Mouse (Mus musculus) MEL (cell line): ENCODE measurements around the gene Fcrla. TPM values are rescaled to one million over a fixed set of nuclear protein-coding genes. Genes with fewer than 3 reads are reported as not detected.

Experiments
- DNase-seq: peaks from one replicate; pipeline ENCODE4 v3.0.0; 2011; ENCODE audit warnings: low read depth, low spot score
- H3K27ac ChIP-seq: 2 replicates; pipeline ENCODE4 v1.5.1; 2012; ENCODE audit warnings: low read depth, mild to moderate bottlenecking, control low read depth, low read length, moderate library complexity; ENCODE audit not compliant: control insufficient read depth
- H3K27me3 ChIP-seq, 2 experiments: fragments of 150-350 bp in 1 of 2; sonication (generic) in 1 of 2; 2 replicates each; pipeline ENCODE4 v1.6.1; 2012; ENCODE audit warnings: low read length in 2 of 2, mild to moderate bottlenecking in 2 of 2, improper control_type of control experiment in 1 of 2, moderate library complexity in 1 of 2; ENCODE audit not compliant: insufficient read depth in 2 of 2, control insufficient read depth in 1 of 2
- H3K36me3 ChIP-seq, 2 experiments: 2 replicates each; pipeline ENCODE4 v1.6.1; 2012 to 2014; ENCODE audit warnings: low read length in 2 of 2, improper control_type of control experiment in 1 of 2, inconsistent platforms in 1 of 2, mild to moderate bottlenecking in 1 of 2; ENCODE audit not compliant: insufficient read depth in 2 of 2, control insufficient read depth in 1 of 2
- H3K4me1 ChIP-seq, 2 experiments: fragments of 150-350 bp in 1 of 2; sonication (generic) in 1 of 2; 2 replicates each; pipeline ENCODE4 v1.6.1; 2012; ENCODE audit warnings: low read length in 2 of 2, improper control_type of control experiment in 1 of 2, mild to moderate bottlenecking in 1 of 2; ENCODE audit not compliant: insufficient read depth in 2 of 2, control insufficient read depth in 1 of 2
- H3K4me3 ChIP-seq, 2 experiments: fragments of 150-350 bp in 1 of 2; sonication (generic) in 1 of 2; 2 replicates each; pipeline ENCODE4 v1.5.1; 2012; ENCODE audit warnings: low read depth in 2 of 2, low read length in 2 of 2, mild to moderate bottlenecking in 2 of 2, moderate library complexity in 2 of 2, control low read depth in 1 of 2, improper control_type of control experiment in 1 of 2; ENCODE audit not compliant: control insufficient read depth in 1 of 2, insufficient read depth in 1 of 2
- H3K79me2 ChIP-seq: 2 replicates; pipeline ENCODE4 v1.6.1; 2012; ENCODE audit warnings: mild to moderate bottlenecking, low read length, moderate library complexity; ENCODE audit not compliant: control insufficient read depth, poor library complexity, insufficient read depth
- H3K9ac ChIP-seq: 2 replicates; pipeline ENCODE4 v1.6.1; 2012; ENCODE audit warnings: low read depth, mild to moderate bottlenecking, control low read depth, low read length, moderate library complexity; ENCODE audit not compliant: control insufficient read depth, poor library complexity, severe bottlenecking
- H3K9me3 ChIP-seq: fragments of 150-350 bp; sonication (generic); replicated peaks from 2 replicates; pipeline ENCODE4 v1.6.1; 2012; ENCODE audit warnings: mild to moderate bottlenecking, low read length, improper control_type of control experiment, moderate library complexity; ENCODE audit not compliant: insufficient read depth
- BHLHE40 ChIP-seq: IDR thresholded peaks from 2 replicates; pipeline ENCODE4 v1.6.1; 2012; ENCODE audit warnings: low read depth, mild to moderate bottlenecking, inconsistent platforms, low read length, improper control_type of control experiment, borderline replicate concordance
- E2F4 ChIP-seq: IDR thresholded peaks from 2 replicates; pipeline ENCODE4 v1.6.1; 2011; ENCODE audit warnings: low read depth, low read length, improper control_type of control experiment, borderline replicate concordance
- ELF1 ChIP-seq: IDR thresholded peaks from 2 replicates; pipeline ENCODE4 v1.6.1; 2014; ENCODE audit warnings: low read depth, mild to moderate bottlenecking, inconsistent platforms, low read length, improper control_type of control experiment, moderate library complexity
- EP300 ChIP-seq, 2 experiments: IDR thresholded peaks; 2 replicates each; pipeline ENCODE4 v1.6.1; 2011; ENCODE audit warnings: improper control_type of control experiment in 2 of 2, low read length in 2 of 2, low read depth in 1 of 2, mild to moderate bottlenecking in 1 of 2
- ETS1 ChIP-seq: IDR thresholded peaks from 2 replicates; pipeline ENCODE4 v1.6.1; 2012; ENCODE audit warnings: low read depth, mild to moderate bottlenecking, inconsistent platforms, low read length, improper control_type of control experiment, moderate library complexity
- GATA1 ChIP-seq: IDR thresholded peaks from 2 replicates; pipeline ENCODE4 v1.6.1; 2011; ENCODE audit warnings: low read depth, low read length, improper control_type of control experiment
- HCFC1 ChIP-seq: IDR thresholded peaks from 2 replicates; pipeline ENCODE4 v1.6.1; 2012; ENCODE audit warnings: low read depth, mild to moderate bottlenecking, inconsistent platforms, low read length, improper control_type of control experiment, moderate library complexity
- MAFK ChIP-seq: IDR thresholded peaks from 2 replicates; pipeline ENCODE4 v1.6.1; 2011; ENCODE audit warnings: low read depth, mild to moderate bottlenecking, low read length, improper control_type of control experiment, borderline replicate concordance
- MAX ChIP-seq: IDR thresholded peaks from 2 replicates; pipeline ENCODE4 v1.6.1; 2011; ENCODE audit warnings: low read length, improper control_type of control experiment
- MEF2A ChIP-seq: IDR thresholded peaks from 2 replicates; pipeline ENCODE4 v1.6.1; 2014; ENCODE audit warnings: low read depth, mild to moderate bottlenecking, inconsistent platforms, low read length, improper control_type of control experiment; ENCODE audit not compliant: poor library complexity, insufficient replicate concordance, severe bottlenecking; ENCODE audit errors: extremely low read depth
- MXI1 ChIP-seq: IDR thresholded peaks from 2 replicates; pipeline ENCODE4 v1.6.1; 2011; ENCODE audit warnings: mild to moderate bottlenecking, low read depth, low read length, improper control_type of control experiment
- MYC ChIP-seq: IDR thresholded peaks from 2 replicates; pipeline ENCODE4 v1.6.1; 2011; ENCODE audit warnings: low read depth, mild to moderate bottlenecking, low read length, improper control_type of control experiment, moderate library complexity
- NRF1 ChIP-seq: IDR thresholded peaks from 2 replicates; pipeline ENCODE4 v1.6.1; 2014; ENCODE audit warnings: low read depth, mild to moderate bottlenecking, inconsistent platforms, low read length, improper control_type of control experiment, moderate library complexity; ENCODE audit not compliant: poor library complexity, insufficient read depth, severe bottlenecking
- POLR2AphosphoS2 ChIP-seq: IDR thresholded peaks from 2 replicates; pipeline ENCODE4 v1.6.1; 2011; ENCODE audit warnings: low read length, improper control_type of control experiment
- RAD21 ChIP-seq: IDR thresholded peaks from 2 replicates; pipeline ENCODE4 v1.6.1; 2011; ENCODE audit warnings: mild to moderate bottlenecking, low read depth, low read length, improper control_type of control experiment
- RCOR1 ChIP-seq: IDR thresholded peaks from 2 replicates; pipeline ENCODE4 v1.6.1; 2012; ENCODE audit warnings: low read depth, mild to moderate bottlenecking, inconsistent platforms, low read length, improper control_type of control experiment
- SIN3A ChIP-seq: IDR thresholded peaks from 2 replicates; pipeline ENCODE4 v1.6.1; 2012; ENCODE audit warnings: low read length, improper control_type of control experiment, inconsistent platforms
- TAL1 ChIP-seq: IDR thresholded peaks from 2 replicates; pipeline ENCODE4 v1.6.1; 2012; ENCODE audit warnings: mild to moderate bottlenecking, inconsistent platforms, low read length, moderate library complexity, mixed read lengths
- TCF12 ChIP-seq: IDR thresholded peaks from 2 replicates; pipeline ENCODE4 v1.6.1; 2014; ENCODE audit warnings: low read depth, mild to moderate bottlenecking, inconsistent platforms, low read length, improper control_type of control experiment, moderate library complexity
- ZKSCAN1 ChIP-seq: IDR thresholded peaks from 2 replicates; pipeline ENCODE4 v1.6.1; 2012; ENCODE audit warnings: low read depth, mild to moderate bottlenecking, inconsistent platforms, low read length, improper control_type of control experiment, moderate library complexity
- ZMIZ1 ChIP-seq: IDR thresholded peaks from 2 replicates; pipeline ENCODE4 v1.6.1; 2012; ENCODE audit warnings: low read depth, mild to moderate bottlenecking, inconsistent platforms, low read length, improper control_type of control experiment, moderate library complexity
- ZNF384 ChIP-seq: IDR thresholded peaks from 2 replicates; pipeline ENCODE4 v1.6.1; 2012; ENCODE audit warnings: low read depth, mild to moderate bottlenecking, inconsistent platforms, low read length, improper control_type of control experiment
- polyA plus RNA-seq, 2 experiments: library from polyadenylated mRNA; stranded (reverse) in 1 of 2; unstranded in 1 of 2; fragments of >175 nt in 1 of 2; fragments of >200 nt in 1 of 2; gene quantifications; 2 replicates each; pipeline versions ENCODE4 v1.2.1 to v1.2.4; 2012; ENCODE audit warnings: low replicate concordance in 2 of 2, low read depth in 1 of 2; ENCODE audit not compliant: insufficient read length in 2 of 2, insufficient read depth in 1 of 2, missing spikeins in 1 of 2
- total RNA-seq: library from RNA; depleted of rRNA; stranded (reverse); fragments of 300-350 nt; gene quantifications from 2 replicates; pipeline ENCODE4 v1.2.3, GENCODE M21; 2012

Fcrla gene
- total and polyA plus RNA-seq, 3 experiments: 0.12 to 0.18 TPM; not detected in 1

- DNase-seq: peak; percentile 70
- TF ChIP-seq POLR2AphosphoS2: no peak
- 0 out of 2 replicates have a peak, but pooled peaks have one; percentile 14 for TF ChIP-seq MYC
- TF ChIP-seq TAL1: peak; percentile 28; the same call in 1 of the 2 replicates
- TF ChIP-seq ETS1: peak; percentile 80
- 0 out of 2 replicates have a peak, but pooled peaks have one; percentile 14 for TF ChIP-seq ELF1
- peak; percentile 70 for TF ChIP-seq TCF12
- no peak for TF ChIP-seq MEF2A
- TF ChIP-seq RCOR1: peak; percentile 29
- TF ChIP-seq MXI1: 0 out of 2 replicates have a peak, but pooled peaks have one; percentile 38
- TF ChIP-seq NRF1: no peak
- TF ChIP-seq EP300 (IDR thresholded peaks at IDR 0.05; ENCODE audit: low read depth in 1 of 2, low read length in 2 of 2): peak; percentile 45 to 71; a peak in 3 of 4 replicates
- TF ChIP-seq SIN3A: peak; percentile 59
- TF ChIP-seq E2F4: no peak
- no peak for TF ChIP-seq RAD21
- 0 out of 2 replicates have a peak, but pooled peaks have one; percentile 33 for TF ChIP-seq HCFC1
- TF ChIP-seq ZMIZ1: no peak
- no peak for TF ChIP-seq ZNF384
- 0 out of 2 replicates have a peak, but pooled peaks have one; percentile 30 for TF ChIP-seq BHLHE40
- no peak for TF ChIP-seq ZKSCAN1
- 0 out of 2 replicates have a peak, but pooled peaks have one; percentile 25 for TF ChIP-seq MAFK
- peak; percentile 35 for TF ChIP-seq MAX
- peak; percentile 75; the same call in 1 of the 2 replicates for TF ChIP-seq GATA1
- Histone ChIP-seq H3K4me3 (no peak overlapping the region), H3K4me1 (peaks cover 11 to 18% of the 10 kb centered on the region in 2 experiments), H3K36me3 (peaks cover 0 to 17% of the 10 kb centered on the region in 2 experiments; a peak in 2 of 4 replicates), H3K79me2 (no peaks in the 10 kb centered on the region), H3K27ac (peak overlapping the region; percentile 33), H3K9me3 (no peaks in the 10 kb centered on the region), H3K9ac (no peak overlapping the region), H3K27me3 (no peaks in the 10 kb centered on the region)
Measured at GRCm38 (mm10) chr1:170933940-170934339, 6.6 kb upstream of the Fcrla start.
